8 mouse cellular contexts compared by ENCODE assay signal in the genomic region with DNA sequence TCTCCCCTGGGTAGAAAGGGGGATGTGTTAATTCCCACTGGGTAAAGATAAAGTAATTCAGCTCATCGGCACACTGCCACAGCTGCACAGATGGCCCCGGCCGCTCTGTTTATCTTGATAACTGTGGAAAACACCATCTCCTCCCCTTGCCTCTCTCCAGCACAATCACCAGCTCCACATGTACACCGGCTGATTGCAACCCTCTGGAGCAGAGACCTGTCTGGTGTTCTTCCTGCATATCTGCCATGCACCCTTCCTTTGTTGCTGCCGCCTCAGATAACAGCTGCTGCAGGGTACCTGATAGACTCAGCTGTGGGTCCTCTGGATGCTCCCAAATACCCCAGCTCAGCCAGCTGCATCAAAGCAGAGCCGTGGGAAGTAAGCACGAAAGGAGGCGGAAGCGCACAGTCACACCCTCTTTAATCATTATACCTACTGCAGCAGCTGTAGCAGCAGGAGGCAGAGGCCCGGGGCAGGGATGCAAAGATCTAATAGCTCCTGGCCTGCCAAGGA.
DNase-seq lines count a peak whose midpoint lies in the region; ATAC-seq and TF ChIP-seq lines count a peak whose summit lies in the region.

No protein-coding gene starts in this region.

- no peaks in the 10 kb centered on the region for H3K36me3 ChIP-seq in heart, embryonic 13.5 days
- no peaks in the 10 kb centered on the region for H3K36me3 ChIP-seq in hindbrain, embryonic 11.5 days (ENCODE audit: control insufficient read depth, insufficient read depth, low read length)
- H3K36me3 ChIP-seq in midbrain, embryonic 12.5 days = no peaks in the 10 kb centered on the region
- no peaks in the 10 kb centered on the region for H3K36me3 ChIP-seq in lung, postnatal 0 days (ENCODE audit: insufficient read depth, low read length)

- H3K4me3 ChIP-seq in heart, embryonic 13.5 days = no peak overlapping the region
- no peak overlapping the region for H3K4me3 ChIP-seq in hindbrain, embryonic 11.5 days (ENCODE audit: low read depth, low read length)
- no peak overlapping the region for H3K4me3 ChIP-seq in midbrain, embryonic 12.5 days
- no peak overlapping the region for H3K4me3 ChIP-seq in lung, postnatal 0 days (ENCODE audit: low read depth, low read length)

- TF ChIP-seq CTCF in brain, embryonic 14.5 days (IDR thresholded peaks at IDR 0.05; ENCODE audit: borderline replicate concordance, extremely low read depth, insufficient read depth, insufficient read length) = no peak
- TF ChIP-seq CTCF in lung, postnatal 0 days (IDR thresholded peaks at IDR 0.05) = no peak

- no peak for TF ChIP-seq EP300 in lung, postnatal 0 days (IDR thresholded peaks at IDR 0.05)

- no peak for ATAC-seq in heart, embryonic 13.5 days (ENCODE audit: extremely low read depth, insufficient number of reproducible peaks, low FRiP score, low TSS enrichment)
- ATAC-seq in hindbrain, embryonic 11.5 days (ENCODE audit: low FRiP score) = peak; percentile 45; the same call in 1 of the 2 replicates
- no peak for ATAC-seq in midbrain, embryonic 12.5 days (ENCODE audit: low FRiP score, low read depth)
- no peak for ATAC-seq in lung, postnatal 0 days

- H3K27ac ChIP-seq in heart, embryonic 13.5 days (replicated peaks) = no peak overlapping the region
- H3K27ac ChIP-seq in hindbrain, embryonic 11.5 days (ENCODE audit: low read depth, low read length) = peak overlapping the region; percentile 65
- peak overlapping the region; percentile 81 for H3K27ac ChIP-seq in midbrain, embryonic 12.5 days (replicated peaks)
- H3K27ac ChIP-seq in lung, postnatal 0 days (ENCODE audit: low read length) = no peak overlapping the region

- 0 out of 2 replicates have a peak overlapping the region, but pooled peaks have one; percentile 19 for H3K9ac ChIP-seq in heart, embryonic 13.5 days
- 0 out of 2 replicates have a peak overlapping the region, but pooled peaks have one; percentile 16 for H3K9ac ChIP-seq in hindbrain, embryonic 11.5 days (ENCODE audit: low read depth, low read length)
- no peak overlapping the region for H3K9ac ChIP-seq in midbrain, embryonic 12.5 days (replicated peaks)
- no peak overlapping the region for H3K9ac ChIP-seq in lung, postnatal 0 days (replicated peaks; ENCODE audit: low read depth)

- H3K27me3 ChIP-seq in heart, embryonic 13.5 days (replicated peaks) = no peaks in the 10 kb centered on the region
- H3K27me3 ChIP-seq in hindbrain, embryonic 11.5 days (ENCODE audit: control insufficient read depth, insufficient read depth, low read length) = no peaks in the 10 kb centered on the region
- H3K27me3 ChIP-seq in midbrain, embryonic 12.5 days = no peaks in the 10 kb centered on the region
- no peaks in the 10 kb centered on the region for H3K27me3 ChIP-seq in lung, postnatal 0 days (replicated peaks; ENCODE audit: insufficient read depth, low read length)

- peaks cover 30% of the 10 kb centered on the region for H3K4me1 ChIP-seq in heart, embryonic 13.5 days
- peaks cover 2% of the 10 kb centered on the region; the same call in 1 of the 2 replicates for H3K4me1 ChIP-seq in hindbrain, embryonic 11.5 days (replicated peaks; ENCODE audit: control insufficient read depth, insufficient read depth, low read length)
- peaks cover 21% of the 10 kb centered on the region for H3K4me1 ChIP-seq in midbrain, embryonic 12.5 days
- H3K4me1 ChIP-seq in lung, postnatal 0 days (ENCODE audit: insufficient read depth, low read depth, low read length) = 0 out of 2 replicates have a peak, but pooled peaks cover 5% of the 10 kb centered on the region

- no peak for DNase-seq in heart, adult 18-20 months
- peak; percentile 78 for DNase-seq in brain, embryonic 14.5 days (ENCODE audit: low read depth)
- peak; percentile 35 for DNase-seq in hindbrain, embryonic 11.5 days (ENCODE audit: low spot score)
- no peak for DNase-seq in layer of hippocampus, postnatal 10 days (ENCODE audit: low spot score in 2 of 2)
- no peak for DNase-seq in gastrocnemius, postnatal 25 days
- no peak for DNase-seq in lung, postnatal 0 days (ENCODE audit: low spot score)

- TF ChIP-seq POLR2A in brain, embryonic 14.5 days (IDR thresholded peaks at IDR 0.05; ENCODE audit: borderline replicate concordance, extremely low read depth, insufficient read depth, insufficient read length, poor library complexity, severe bottlenecking) = no peak

- H3K4me2 ChIP-seq in heart, embryonic 13.5 days = peak overlapping the region; percentile 50
- no peak overlapping the region for H3K4me2 ChIP-seq in hindbrain, embryonic 11.5 days (replicated peaks; ENCODE audit: low read depth, low read length)
- H3K4me2 ChIP-seq in midbrain, embryonic 12.5 days (replicated peaks) = peak overlapping the region; percentile 16; the same call in 1 of the 2 replicates
- H3K4me2 ChIP-seq in lung, postnatal 0 days (replicated peaks; ENCODE audit: low read depth, low read length) = no peak overlapping the region

- WGBS in heart, embryonic 13.5 days = 6% methylated on average over 10 of the region's 10 CpGs
- whole genome bisulfite sequencing in hindbrain, embryonic 11.5 days = 26% methylated on average over 10 of the region's 10 CpGs
- 24% methylated on average over 10 of the region's 10 CpGs for WGBS in midbrain, embryonic 12.5 days
- WGBS in lung, postnatal 0 days = 18% methylated on average over 10 of the region's 10 CpGs

- H3K9me3 ChIP-seq in heart, embryonic 13.5 days = no peaks in the 10 kb centered on the region
- no peaks in the 10 kb centered on the region for H3K9me3 ChIP-seq in hindbrain, embryonic 11.5 days (ENCODE audit: control insufficient read depth, low read length)
- no peaks in the 10 kb centered on the region for H3K9me3 ChIP-seq in midbrain, embryonic 12.5 days
- H3K9me3 ChIP-seq in lung, postnatal 0 days (ENCODE audit: low read length) = no peaks in the 10 kb centered on the region

Comparison
In these comparisons a context has a peak if more than half of its experiments do, and no peak if none do; other contexts are left out.
1. H3K27ac ChIP-seq: peak in hindbrain, embryonic 11.5 days (single experiment) and midbrain, embryonic 12.5 days (single experiment); none in heart, embryonic 13.5 days (single experiment) and lung, postnatal 0 days (single experiment).
2. H3K4me2 ChIP-seq: peak in heart, embryonic 13.5 days (single experiment) and midbrain, embryonic 12.5 days (single experiment); none in hindbrain, embryonic 11.5 days (single experiment) and lung, postnatal 0 days (single experiment).
3. H3K9ac ChIP-seq: peak in heart, embryonic 13.5 days (single experiment) and hindbrain, embryonic 11.5 days (single experiment); none in midbrain, embryonic 12.5 days (single experiment) and lung, postnatal 0 days (single experiment).
4. DNase-seq: peak in brain, embryonic 14.5 days (single experiment) and hindbrain, embryonic 11.5 days (single experiment); none in heart, adult 18-20 months (0 of 2), layer of hippocampus, postnatal 10 days (0 of 2), gastrocnemius, postnatal 25 days (single experiment) and lung, postnatal 0 days (single experiment).